Comparison of ENCODE assay signal across 9 mouse cellular contexts in genomic region chr9:24119423-24119822, GRCm38 (mm10). TPM values are rescaled to one million over a fixed set of nuclear protein-coding genes. Genes with fewer than 3 reads are reported as not detected.
A peak's percentile ranks its signal among the peaks of the same experiment; 100 is the strongest.
DNase-seq lines count a peak whose midpoint lies in the region; ATAC-seq and TF ChIP-seq lines count a peak whose summit lies in the region.
"Had no signal": no experiment of that assay in that cellular context is flagged by ENCODE, and none has a peak within 500 bp of the region (broad histone marks: within the 10 kb centered on the region; RNA-seq: fewer than 3 reads in every experiment).

No protein-coding gene starts in this region.

- 20% methylated on average over 4 of the region's 4 CpGs for WGBS in heart, postnatal 0 days
- WGBS in heart, embryonic 10.5 days: 40% methylated on average over 4 of the region's 4 CpGs
- WGBS in forebrain, postnatal 0 days: 57% methylated on average over 4 of the region's 4 CpGs

- no peak overlapping the region for H3K4me2 ChIP-seq in heart, postnatal 0 days (ENCODE audit: low read depth, low read length)
- H3K4me2 ChIP-seq in forebrain, postnatal 0 days (ENCODE audit: low read depth): no peak overlapping the region

- no peaks in the 10 kb centered on the region for H3K4me1 ChIP-seq in heart, postnatal 0 days (ENCODE audit: control insufficient read depth, insufficient read depth)
- no peaks in the 10 kb centered on the region for H3K4me1 ChIP-seq in heart, embryonic 10.5 days
- no peaks in the 10 kb centered on the region for H3K4me1 ChIP-seq in ES-Bruce4 (ENCODE audit: control insufficient read depth, insufficient read depth, low read length)
- H3K4me1 ChIP-seq in forebrain, postnatal 0 days (ENCODE audit: insufficient read depth): no peaks in the 10 kb centered on the region

- intact Hi-C loops in left cerebral cortex, postnatal 4 days (cut with DNase I): loop anchor here (5.0 kb wide), 1 partner anchor 398 kb away; no protein-coding TSS in a partner anchor

- no peak overlapping the region for H3K27ac ChIP-seq in heart, postnatal 0 days (ENCODE audit: low read depth)
- no peak overlapping the region for H3K27ac ChIP-seq in heart, embryonic 10.5 days
- H3K27ac ChIP-seq in ES-Bruce4 (ENCODE audit: insufficient read depth, low read length): no peak overlapping the region
- no peak overlapping the region for H3K27ac ChIP-seq in forebrain, postnatal 0 days (ENCODE audit: low read depth, low read length)

- ATAC-seq in heart, postnatal 0 days (ENCODE audit: insufficient read depth, low read depth): no peak
- ATAC-seq in forebrain, postnatal 0 days: no peak

- no peak for TF ChIP-seq EP300 in heart, postnatal 0 days (IDR thresholded peaks at IDR 0.05; ENCODE audit: low read depth)
- no peak for TF ChIP-seq EP300 in ES-Bruce4 (IDR thresholded peaks at IDR 0.05; ENCODE audit: insufficient read depth, low read depth, low read length)

- TF ChIP-seq CTCF in heart, postnatal 0 days (IDR thresholded peaks at IDR 0.05; ENCODE audit: low read depth): peak; percentile 73
- TF ChIP-seq CTCF in ES-Bruce4 (IDR thresholded peaks at IDR 0.05; ENCODE audit: low read depth, low read length): peak; percentile 8
- TF ChIP-seq CTCF in forebrain, postnatal 0 days (IDR thresholded peaks at IDR 0.05; ENCODE audit: low read depth): peak; percentile 62

- no peaks in the 10 kb centered on the region for H3K36me3 ChIP-seq in heart, postnatal 0 days (replicated peaks; ENCODE audit: control insufficient read depth, insufficient read depth, low read length)
- H3K36me3 ChIP-seq in heart, embryonic 10.5 days: no peaks in the 10 kb centered on the region
- no peaks in the 10 kb centered on the region for H3K36me3 ChIP-seq in ES-Bruce4 (ENCODE audit: control insufficient read depth, insufficient read depth, low read length, poor library complexity, severe bottlenecking)
- H3K36me3 ChIP-seq in forebrain, postnatal 0 days (ENCODE audit: insufficient read depth): no peaks in the 10 kb centered on the region

- no peak for TF ChIP-seq POLR2A in ES-Bruce4 (IDR thresholded peaks at IDR 0.05; ENCODE audit: insufficient read depth, low read length)

- peak; percentile 25 for DNase-seq in heart, postnatal 0 days (ENCODE audit: low spot score)
- no peak for DNase-seq in heart, embryonic 10.5 days (ENCODE audit: low spot score)
- DNase-seq in c-Kit-positive CD71-positive TER-119-positive erythroid progenitor cells, embryonic 14.5 days (ENCODE audit: low spot score): peak; percentile 21
- DNase-seq in forebrain, postnatal 0 days: peak; percentile 35
- peak; percentile 50 for DNase-seq in left cerebral cortex, postnatal 4 days
- peak; percentile 83 for DNase-seq in retina, embryonic 14.5 days (ENCODE audit: low spot score)
- no peak for DNase-seq in urinary bladder, adult 18-20 months (ENCODE audit: low spot score in 2 of 2)

- no peaks in the 10 kb centered on the region for H3K9me3 ChIP-seq in heart, postnatal 0 days (replicated peaks; ENCODE audit: control insufficient read depth, low read length)
- H3K9me3 ChIP-seq in heart, embryonic 10.5 days: no peaks in the 10 kb centered on the region
- H3K9me3 ChIP-seq in ES-Bruce4 (replicated peaks; ENCODE audit: control insufficient read depth, insufficient read depth, low read length, poor library complexity, severe bottlenecking): no peaks in the 10 kb centered on the region
- H3K9me3 ChIP-seq in forebrain, postnatal 0 days (ENCODE audit: low read length): no peaks in the 10 kb centered on the region

- no peak overlapping the region for H3K9ac ChIP-seq in heart, postnatal 0 days (replicated peaks; ENCODE audit: low read depth, low read length)
- H3K9ac ChIP-seq in ES-Bruce4 (ENCODE audit: low read depth, poor library complexity, severe bottlenecking): no peak overlapping the region
- no peak overlapping the region for H3K9ac ChIP-seq in forebrain, postnatal 0 days

- H3K27me3 ChIP-seq in heart, postnatal 0 days (ENCODE audit: control insufficient read depth, insufficient read depth, low read length): no peaks in the 10 kb centered on the region
- no peaks in the 10 kb centered on the region for H3K27me3 ChIP-seq in heart, embryonic 10.5 days (ENCODE audit: insufficient read depth, poor library complexity, severe bottlenecking)
- H3K27me3 ChIP-seq in ES-Bruce4 (ENCODE audit: control insufficient read depth, insufficient read depth, low read length, poor library complexity, severe bottlenecking): no peaks in the 10 kb centered on the region
- H3K27me3 ChIP-seq in forebrain, postnatal 0 days (ENCODE audit: insufficient read depth, low read length): no peaks in the 10 kb centered on the region

- H3K4me3 ChIP-seq in heart, postnatal 0 days (ENCODE audit: low read depth, low read length): no peak overlapping the region
- no peak overlapping the region for H3K4me3 ChIP-seq in heart, embryonic 10.5 days
- no peak overlapping the region for H3K4me3 ChIP-seq in ES-Bruce4 (ENCODE audit: low read depth, low read length)
- H3K4me3 ChIP-seq in forebrain, postnatal 0 days (ENCODE audit: low read depth, low read length): no peak overlapping the region

RNA-seq across cellular contexts. Expression of gene Npsr1, which starts 21.6 kb away (rescaled TPM):
- total RNA-seq in heart, postnatal 0 days (2014; rRNA removed; ENCODE audit: low replicate concordance): not detected in 2 replicates
- polyA plus RNA-seq in heart, postnatal 0 days (2015; fragmentation: Nextera tagmentation; extraction: Ambion mirVana): not detected in 2 replicates
- polyA plus RNA-seq in heart, embryonic 10.5 days (2016; fragmentation: Nextera tagmentation; extraction: Ambion mirVana): 0.18 TPM in 1 of 2 replicates, not detected in the other
- not detected in 2 replicates for polyA plus RNA-seq in ES-Bruce4 (2011; ENCODE audit: insufficient read depth, insufficient read length, low read depth, missing spikeins)
- 0.19 and 0.62 TPM in 2 replicates for total RNA-seq in forebrain, postnatal 0 days (2014; rRNA removed)
- 0.29 and 0.62 TPM in 2 replicates for polyA plus RNA-seq in forebrain, postnatal 0 days (2015; fragmentation: Nextera tagmentation; extraction: Ambion mirVana)
- 1 to 10 TPM in 1 of 2 experiments, under 1 TPM in 1; 0.96 to 1.0 TPM for total RNA-seq in left cerebral cortex, postnatal 4 days (2021)
- polyA plus RNA-seq: small intestine, adult 2 months had no signal

Comparison
In these comparisons a context has a peak if more than half of its experiments do, and no peak if none do; other contexts are left out.
1. DNase-seq: peak in heart, postnatal 0 days (single experiment), c-Kit-positive CD71-positive TER-119-positive erythroid progenitor cells, embryonic 14.5 days (single experiment), forebrain, postnatal 0 days (single experiment), left cerebral cortex, postnatal 4 days (single experiment) and retina, embryonic 14.5 days (single experiment); none in heart, embryonic 10.5 days (single experiment) and urinary bladder, adult 18-20 months (0 of 2).
2. CTCF ChIP-seq: peak in every context shown above with its lines; median percentile 73 in heart, postnatal 0 days; 62 in forebrain, postnatal 0 days; 8 in ES-Bruce4.